Mouse (Mus musculus) cortical plate, adult 2 months (tissue): Measurements from ENCODE around the gene Herpud2.

Experiments
- CTCF ChIP-seq: fragments of 200-500 bp; IDR thresholded peaks from 2 replicates; pipeline ENCODE4 v1.5.1; 2011; ENCODE audit warnings: mild to moderate bottlenecking, control low read depth, low read length; ENCODE audit not compliant: insufficient read depth; ENCODE audit errors: extremely low read depth
- POLR2A ChIP-seq: fragments of 200-500 bp; IDR thresholded peaks from 2 replicates; pipeline ENCODE4 v1.6.1; 2011; ENCODE audit warnings: mild to moderate bottlenecking, low read length, control low read depth; ENCODE audit not compliant: insufficient read depth; ENCODE audit errors: extremely low read depth

GRCm38 (mm10) chr9:25145925-25146324 is 5.7 kb downstream of the Herpud2 start:
- TF ChIP-seq CTCF (no peak), POLR2A (no peak)
